Mouse (Mus musculus): ENCODE data around the gene Prdm2. TPM values are rescaled to one million over a fixed set of nuclear protein-coding genes. Genes with fewer than 3 reads are reported as not detected.

Prdm2 gene
- polyA plus RNA-seq, 1 experiment from 2014 or later, result 22.0 TPM

DNA sequence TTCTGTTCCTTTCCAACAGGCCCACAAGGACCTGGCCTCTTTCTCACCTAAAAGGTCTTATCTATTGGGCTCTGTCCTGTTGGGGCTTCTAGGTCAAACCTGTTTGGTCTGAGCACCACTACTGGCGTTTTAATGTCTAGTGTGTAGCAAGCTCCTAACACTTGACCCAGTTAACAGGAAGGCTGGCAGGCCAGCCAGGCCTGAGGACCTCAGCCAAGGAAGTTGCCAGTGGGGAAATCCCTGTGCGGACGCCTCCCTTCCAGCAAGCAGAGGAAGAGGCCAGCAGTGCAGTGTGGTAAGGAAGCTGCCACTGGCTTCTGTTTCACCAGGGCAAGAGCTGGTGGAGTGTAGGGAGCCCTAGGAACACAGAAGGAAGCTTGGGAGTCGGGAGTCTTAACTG, 94.0 kb downstream of the Prdm2 start:
- H3K9ac ChIP-seq (replicated peaks; ENCODE audit: low read length), result no peak overlapping the region
- H3K4me2 ChIP-seq (ENCODE audit: low read length), result no peak overlapping the region
- no peaks in the 10 kb centered on the region for H3K27me3 ChIP-seq (ENCODE audit: control insufficient read depth, insufficient read depth, low read length)
- H3K27ac ChIP-seq (replicated peaks; ENCODE audit: low read depth, low read length), result no peak overlapping the region
- H3K4me3 ChIP-seq (replicated peaks; ENCODE audit: low read depth, low read length), result no peak overlapping the region
- ATAC-seq (ENCODE audit: low FRiP score, low TSS enrichment) (no peak), DNase-seq (no peak)
- H3K36me3 ChIP-seq (ENCODE audit: control insufficient read depth, insufficient read depth, low read length), result 0 out of 2 replicates have a peak, but pooled peaks cover 8% of the 10 kb centered on the region
- H3K9me3 ChIP-seq (ENCODE audit: control insufficient read depth, low read length), result no peaks in the 10 kb centered on the region
- H3K4me1 ChIP-seq (ENCODE audit: control insufficient read depth, insufficient read depth, low read length), result 0 out of 2 replicates have a peak, but pooled peaks cover 10% of the 10 kb centered on the region
- 67% methylated on average over 4 of the region's 4 CpGs for WGBS

DNA sequence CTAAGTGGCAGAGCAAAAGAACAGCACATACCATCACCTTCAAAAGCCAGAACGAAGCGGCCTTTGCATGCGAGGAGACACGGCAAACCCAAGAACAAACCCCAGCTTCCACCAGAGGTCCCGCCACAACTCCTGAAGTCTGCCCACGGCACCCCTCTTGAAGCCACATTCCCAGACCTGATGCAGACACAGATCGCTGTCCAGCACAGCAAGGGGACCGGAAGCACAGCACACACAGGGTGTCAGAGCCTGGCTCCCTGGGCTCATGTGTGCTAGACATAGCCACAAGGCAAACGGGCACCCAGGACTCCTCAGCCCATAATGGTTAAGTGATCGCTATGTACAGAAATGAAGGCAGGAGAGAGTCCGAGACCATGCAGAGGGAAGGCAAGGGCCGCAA, 96.9 kb downstream of the Prdm2 start:
- no peak for DNase-seq
- Histone ChIP-seq H3K27me3 (ENCODE audit: control insufficient read depth, insufficient read depth, low read length) (no peaks in the 10 kb centered on the region), H3K4me1 (ENCODE audit: control insufficient read depth, insufficient read depth, low read length) (0 out of 2 replicates have a peak, but pooled peaks cover 10% of the 10 kb centered on the region), H3K9ac (replicated peaks; ENCODE audit: low read length) (no peak overlapping the region), H3K36me3 (ENCODE audit: control insufficient read depth, insufficient read depth, low read length) (peaks cover 13% of the 10 kb centered on the region), H3K9me3 (ENCODE audit: control insufficient read depth, low read length) (no peaks in the 10 kb centered on the region), H3K4me2 (ENCODE audit: low read length) (no peak overlapping the region), H3K4me3 (replicated peaks; ENCODE audit: low read depth, low read length) (no peak overlapping the region), H3K27ac (replicated peaks; ENCODE audit: low read depth, low read length) (no peak overlapping the region)
- WGBS, result 88% methylated on average over 12 of the region's 12 CpGs
- ATAC-seq (ENCODE audit: low FRiP score, low TSS enrichment), result no peak

DNA sequence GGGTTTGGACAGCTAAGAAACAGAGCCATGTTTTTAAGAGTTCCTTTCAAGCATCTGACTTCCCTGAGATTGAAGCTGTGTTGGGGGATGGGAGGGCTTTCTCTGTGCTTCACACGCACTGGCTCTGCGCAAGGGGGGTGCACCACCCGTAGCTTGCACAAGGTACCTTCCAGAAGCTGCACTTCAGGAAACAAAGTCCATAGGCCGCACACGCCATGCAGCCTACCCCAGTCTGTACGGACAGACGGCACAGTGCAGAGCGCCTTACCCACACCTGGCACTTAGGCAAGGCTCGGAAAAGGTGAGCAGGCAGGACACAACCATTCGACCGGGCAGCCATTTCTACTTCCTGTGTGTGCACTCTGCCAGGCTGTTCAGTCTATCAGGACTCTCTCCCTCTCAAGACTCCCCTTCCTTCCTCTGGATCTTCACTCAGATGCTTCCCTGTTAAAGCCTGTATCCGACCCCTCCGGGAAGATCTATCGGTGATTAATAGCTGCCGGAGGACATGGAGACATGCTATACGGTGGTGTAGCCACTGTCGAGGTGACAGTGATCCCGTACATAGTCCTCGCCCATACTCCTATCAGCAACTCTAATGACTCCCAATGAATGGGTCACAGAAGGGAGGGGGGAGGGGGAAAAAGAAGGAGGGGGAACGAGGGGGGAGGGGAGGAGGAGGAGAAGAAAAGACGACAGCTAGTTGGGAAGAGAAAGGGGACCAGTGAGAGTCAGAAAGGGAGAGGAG, 98.4 kb downstream of the Prdm2 start:
- Histone ChIP-seq H3K4me1 (ENCODE audit: control insufficient read depth, insufficient read depth, low read length) (0 out of 2 replicates have a peak, but pooled peaks cover 8% of the 10 kb centered on the region), H3K4me3 (replicated peaks; ENCODE audit: low read depth, low read length) (no peak overlapping the region), H3K9ac (replicated peaks; ENCODE audit: low read length) (no peak overlapping the region), H3K27me3 (ENCODE audit: control insufficient read depth, insufficient read depth, low read length) (no peaks in the 10 kb centered on the region), H3K27ac (replicated peaks; ENCODE audit: low read depth, low read length) (0 out of 2 replicates have a peak overlapping the region, but pooled peaks have one; percentile 13), H3K9me3 (ENCODE audit: control insufficient read depth, low read length) (no peaks in the 10 kb centered on the region), H3K36me3 (ENCODE audit: control insufficient read depth, insufficient read depth, low read length) (peaks cover 25% of the 10 kb centered on the region), H3K4me2 (ENCODE audit: low read length) (no peak overlapping the region)
- 82% methylated on average over 21 of the region's 21 CpGs for WGBS
- 0 out of 2 replicates have a peak, but pooled peaks have one; percentile 22 for ATAC-seq (ENCODE audit: low FRiP score, low TSS enrichment)
- no peak for DNase-seq

DNA sequence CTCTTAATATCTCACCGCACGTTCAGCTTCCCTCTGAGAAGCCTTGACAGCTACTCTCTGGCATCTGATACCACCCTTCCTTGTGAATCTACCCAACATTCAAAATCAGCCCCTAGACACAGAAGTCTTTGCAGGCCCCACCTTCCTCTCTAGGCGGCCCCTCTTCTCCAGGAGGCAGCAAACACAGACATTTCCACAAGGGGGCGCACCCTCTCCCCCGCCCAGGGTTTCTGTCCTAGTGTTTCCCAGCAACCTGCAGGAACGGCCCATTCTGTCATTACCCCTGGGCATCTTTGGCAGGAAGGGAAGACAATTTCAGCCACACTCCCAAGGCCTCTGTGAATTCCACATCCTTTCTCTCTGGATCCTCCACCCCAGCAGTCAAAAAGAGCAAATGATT, 99.8 kb downstream of the Prdm2 start:
- no peak overlapping the region for H3K27ac ChIP-seq (replicated peaks; ENCODE audit: low read depth, low read length)
- no peak overlapping the region for H3K4me2 ChIP-seq (ENCODE audit: low read length)
- WGBS, result 33% methylated on average over 6 of the region's 6 CpGs
- H3K27me3 ChIP-seq (ENCODE audit: control insufficient read depth, insufficient read depth, low read length), result no peaks in the 10 kb centered on the region
- 0 out of 2 replicates have a peak, but pooled peaks cover 5% of the 10 kb centered on the region for H3K4me1 ChIP-seq (ENCODE audit: control insufficient read depth, insufficient read depth, low read length)
- DNase-seq, result peak; percentile 69
- H3K4me3 ChIP-seq (replicated peaks; ENCODE audit: low read depth, low read length), result no peak overlapping the region
- no peaks in the 10 kb centered on the region for H3K9me3 ChIP-seq (ENCODE audit: control insufficient read depth, low read length)
- peaks cover 39% of the 10 kb centered on the region for H3K36me3 ChIP-seq (ENCODE audit: control insufficient read depth, insufficient read depth, low read length)
- ATAC-seq (ENCODE audit: low FRiP score, low TSS enrichment), result no peak
- no peak overlapping the region for H3K9ac ChIP-seq (replicated peaks; ENCODE audit: low read length)

DNA sequence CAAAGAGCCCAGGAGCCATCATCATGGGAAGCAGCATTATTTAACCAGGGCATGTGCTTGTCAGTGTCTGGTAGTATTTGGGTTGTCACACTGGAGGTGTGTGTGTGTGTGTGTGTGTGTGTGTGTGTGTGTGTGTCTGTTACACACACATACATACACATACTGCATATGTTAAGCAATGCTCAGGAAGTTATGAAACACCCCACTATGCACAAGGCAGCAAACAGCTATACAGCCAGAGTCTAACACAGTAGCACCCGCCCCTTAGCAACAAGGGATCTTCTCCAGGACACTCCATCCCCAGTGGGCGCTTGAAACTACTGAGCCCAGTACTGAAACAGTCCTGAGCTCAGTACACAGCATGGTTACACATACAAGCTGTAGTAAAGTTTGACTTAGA, 100.4 kb downstream of the Prdm2 start:
- Histone ChIP-seq H3K4me3 (replicated peaks; ENCODE audit: low read depth, low read length) (no peak overlapping the region), H3K4me1 (ENCODE audit: control insufficient read depth, insufficient read depth, low read length) (0 out of 2 replicates have a peak, but pooled peaks cover 5% of the 10 kb centered on the region), H3K27ac (replicated peaks; ENCODE audit: low read depth, low read length) (no peak overlapping the region), H3K27me3 (ENCODE audit: control insufficient read depth, insufficient read depth, low read length) (no peaks in the 10 kb centered on the region), H3K9ac (replicated peaks; ENCODE audit: low read length) (no peak overlapping the region), H3K36me3 (ENCODE audit: control insufficient read depth, insufficient read depth, low read length) (peaks cover 43% of the 10 kb centered on the region), H3K4me2 (ENCODE audit: low read length) (no peak overlapping the region), H3K9me3 (ENCODE audit: control insufficient read depth, low read length) (no peaks in the 10 kb centered on the region)
- 95% methylated on average over 2 of the region's 2 CpGs for WGBS
- ATAC-seq (ENCODE audit: low FRiP score, low TSS enrichment) (no peak), DNase-seq (no peak)

DNA sequence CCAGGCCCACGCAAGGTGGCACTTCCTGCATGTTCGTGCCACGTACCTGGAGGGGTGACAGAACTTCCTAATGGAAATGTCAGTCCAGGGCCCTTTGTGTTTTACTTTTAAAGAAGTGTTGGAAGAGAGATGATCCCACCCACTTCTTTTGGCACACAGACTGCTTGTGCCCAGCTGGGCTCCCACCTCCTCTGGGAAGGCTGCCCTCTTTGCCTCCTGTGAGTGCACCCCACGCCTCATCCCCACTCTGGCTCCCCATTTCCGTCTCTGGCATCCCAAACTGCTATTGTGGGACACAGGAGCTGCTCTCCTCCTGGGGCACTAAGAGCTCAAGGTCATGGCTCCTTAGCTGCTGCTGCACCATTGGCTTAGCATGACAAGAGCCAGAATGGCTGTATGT, 100.9 kb downstream of the Prdm2 start:
- no peaks in the 10 kb centered on the region for H3K9me3 ChIP-seq (ENCODE audit: control insufficient read depth, low read length)
- H3K4me1 ChIP-seq (ENCODE audit: control insufficient read depth, insufficient read depth, low read length), result 0 out of 2 replicates have a peak, but pooled peaks cover 5% of the 10 kb centered on the region
- WGBS, result 89% methylated on average over 5 of the region's 5 CpGs
- peaks cover 43% of the 10 kb centered on the region for H3K36me3 ChIP-seq (ENCODE audit: control insufficient read depth, insufficient read depth, low read length)
- no peak overlapping the region for H3K4me2 ChIP-seq (ENCODE audit: low read length)
- DNase-seq, result no peak
- no peak for ATAC-seq (ENCODE audit: low FRiP score, low TSS enrichment)
- H3K27ac ChIP-seq (replicated peaks; ENCODE audit: low read depth, low read length), result no peak overlapping the region
- no peak overlapping the region for H3K4me3 ChIP-seq (replicated peaks; ENCODE audit: low read depth, low read length)
- no peaks in the 10 kb centered on the region for H3K27me3 ChIP-seq (ENCODE audit: control insufficient read depth, insufficient read depth, low read length)
- no peak overlapping the region for H3K9ac ChIP-seq (replicated peaks; ENCODE audit: low read length)

DNA sequence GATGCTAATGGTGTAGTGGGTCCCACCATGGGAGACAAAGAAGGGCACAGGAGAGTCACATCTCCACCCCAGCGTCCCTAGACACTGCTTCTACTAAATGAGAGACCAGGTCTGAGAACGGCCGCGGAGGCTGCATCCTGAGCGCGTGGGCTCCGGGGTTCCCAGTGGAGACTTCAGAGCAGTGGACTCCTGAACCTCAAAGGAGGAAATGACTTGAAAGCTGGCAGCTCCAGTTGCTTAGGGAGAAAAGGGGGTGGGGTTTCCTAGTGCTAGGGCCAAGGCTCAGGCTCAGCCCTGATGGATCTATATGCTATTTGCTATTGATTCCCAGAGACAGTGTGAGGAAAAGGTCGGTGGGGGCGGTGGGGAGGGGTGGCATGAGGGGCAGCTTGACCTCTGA, 104.2 kb downstream of the Prdm2 start:
- WGBS, result 43% methylated on average over 9 of the region's 9 CpGs
- ATAC-seq (ENCODE audit: low FRiP score, low TSS enrichment), result no peak

DNA sequence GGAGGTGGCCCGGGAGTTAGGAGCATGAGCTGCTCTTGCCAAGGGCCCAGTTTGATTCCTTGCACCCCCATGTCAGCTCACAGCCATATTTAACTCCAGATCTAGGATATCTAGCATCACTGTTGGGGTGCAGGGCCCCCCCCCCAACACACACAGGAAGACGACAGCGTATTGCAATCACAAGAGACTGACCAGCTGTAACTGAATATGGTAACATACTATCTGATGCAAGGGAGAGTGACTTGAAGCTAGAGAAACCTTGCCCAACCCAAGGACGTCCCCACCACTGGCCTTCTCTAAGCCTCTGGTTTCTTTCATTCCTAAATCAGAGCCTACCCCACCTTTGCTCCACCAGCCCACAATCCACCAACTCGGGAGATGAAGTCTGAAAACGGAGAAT, 105.8 kb downstream of the Prdm2 start:
- ATAC-seq (ENCODE audit: low FRiP score, low TSS enrichment) (no peak), DNase-seq (no peak)
- Histone ChIP-seq H3K9ac (replicated peaks; ENCODE audit: low read length) (no peak overlapping the region), H3K4me2 (ENCODE audit: low read length) (no peak overlapping the region), H3K27me3 (ENCODE audit: control insufficient read depth, insufficient read depth, low read length) (no peaks in the 10 kb centered on the region), H3K4me1 (ENCODE audit: control insufficient read depth, insufficient read depth, low read length) (no peaks in the 10 kb centered on the region), H3K27ac (replicated peaks; ENCODE audit: low read depth, low read length) (no peak overlapping the region), H3K4me3 (replicated peaks; ENCODE audit: low read depth, low read length) (no peak overlapping the region), H3K9me3 (ENCODE audit: control insufficient read depth, low read length) (no peaks in the 10 kb centered on the region), H3K36me3 (ENCODE audit: control insufficient read depth, insufficient read depth, low read length) (peaks cover 41% of the 10 kb centered on the region)
- 81% methylated on average over 6 of the region's 6 CpGs for WGBS

More for the DNA sequence above, 104.2 kb downstream of the Prdm2 start:
- DNase-seq, result no peak
- Histone ChIP-seq H3K4me1 (ENCODE audit: control insufficient read depth, insufficient read depth, low read length) (no peaks in the 10 kb centered on the region), H3K9ac (replicated peaks; ENCODE audit: low read length) (no peak overlapping the region), H3K4me3 (replicated peaks; ENCODE audit: low read depth, low read length) (no peak overlapping the region), H3K9me3 (ENCODE audit: control insufficient read depth, low read length) (no peaks in the 10 kb centered on the region), H3K27ac (replicated peaks; ENCODE audit: low read depth, low read length) (no peak overlapping the region), H3K4me2 (ENCODE audit: low read length) (no peak overlapping the region), H3K27me3 (ENCODE audit: control insufficient read depth, insufficient read depth, low read length) (no peaks in the 10 kb centered on the region), H3K36me3 (ENCODE audit: control insufficient read depth, insufficient read depth, low read length) (peaks cover 41% of the 10 kb centered on the region)

DNA sequence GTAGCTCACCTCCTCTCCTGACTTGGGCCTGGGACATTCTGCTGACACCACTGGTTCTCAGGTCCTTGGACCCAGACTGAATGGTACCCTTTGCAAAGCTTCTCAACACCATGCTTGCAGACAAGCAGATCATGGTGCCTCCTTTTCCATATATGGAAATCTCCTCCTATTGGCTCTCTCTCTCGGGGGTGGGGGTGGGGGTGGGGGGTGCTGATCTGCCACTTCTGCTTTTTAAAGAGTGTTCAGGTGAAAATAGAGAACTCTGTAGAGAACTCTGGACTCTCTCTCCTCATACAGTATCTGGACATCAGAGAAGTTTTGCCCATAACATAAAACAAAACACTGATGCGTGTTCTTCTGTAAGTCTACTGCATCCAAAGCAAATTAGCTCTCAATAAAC, 106.2 kb downstream of the Prdm2 start:
- Histone ChIP-seq H3K27me3 (ENCODE audit: control insufficient read depth, insufficient read depth, low read length) (no peaks in the 10 kb centered on the region), H3K4me1 (ENCODE audit: control insufficient read depth, insufficient read depth, low read length) (no peaks in the 10 kb centered on the region), H3K4me3 (replicated peaks; ENCODE audit: low read depth, low read length) (no peak overlapping the region), H3K9ac (replicated peaks; ENCODE audit: low read length) (no peak overlapping the region), H3K36me3 (ENCODE audit: control insufficient read depth, insufficient read depth, low read length) (peaks cover 40% of the 10 kb centered on the region), H3K4me2 (ENCODE audit: low read length) (no peak overlapping the region), H3K9me3 (ENCODE audit: control insufficient read depth, low read length) (no peaks in the 10 kb centered on the region), H3K27ac (replicated peaks; ENCODE audit: low read depth, low read length) (no peak overlapping the region)
- ATAC-seq (ENCODE audit: low FRiP score, low TSS enrichment) (no peak), DNase-seq (no peak)
- WGBS, result 82% methylated on average over 2 of the region's 2 CpGs

Measured in midbrain, embryonic 14.5 days (tissue).